Mouse (Mus musculus) heart, adult 2 months (tissue): ENCODE results near the gene Nsd1. TPM values are rescaled to one million over a fixed set of nuclear protein-coding genes. Genes with fewer than 3 reads are reported as not detected.

Experiments used
- DNase-seq, 2 experiments: peaks; one replicate each; pipeline ENCODE4 v3.0.0; 2021
- H3K27ac ChIP-seq: fragments of 200-600 bp; 2 replicates; pipeline ENCODE4 v1.8.1; 2022
- H3K27me3 ChIP-seq: fragments of 200-500 bp; 2 replicates; pipeline ENCODE4 v1.6.1; 2012; ENCODE audit warnings: mild to moderate bottlenecking, low read length, inconsistent platforms, mixed read lengths; ENCODE audit not compliant: control insufficient read depth, insufficient read depth
- H3K36me3 ChIP-seq: fragments of 200-500 bp; 2 replicates; pipeline ENCODE4 v1.6.1; 2012; ENCODE audit warnings: low read length, inconsistent platforms; ENCODE audit not compliant: control insufficient read depth, insufficient read depth
- H3K4me1 ChIP-seq: fragments of 200-500 bp; 2 replicates; pipeline ENCODE4 v1.6.1; 2011; ENCODE audit warnings: low read length; ENCODE audit not compliant: control insufficient read depth, insufficient read depth
- H3K4me3 ChIP-seq: fragments of 200-600 bp; 2 replicates; pipeline ENCODE4 v1.8.1; 2022
- H3K79me2 ChIP-seq: fragments of 200-500 bp; replicated peaks from 2 replicates; pipeline ENCODE4 v1.6.1; 2012; ENCODE audit warnings: mild to moderate bottlenecking, inconsistent platforms, low read length, moderate library complexity, mixed read lengths; ENCODE audit not compliant: control insufficient read depth, insufficient read depth
- H3K9ac ChIP-seq: fragments of 200-500 bp; 2 replicates; pipeline ENCODE4 v1.6.1; 2012; ENCODE audit warnings: low read depth, mild to moderate bottlenecking, control low read depth, inconsistent platforms, low read length, mixed read lengths
- CTCF ChIP-seq: fragments of 200-600 bp; IDR thresholded peaks from 2 replicates; pipeline ENCODE4 v1.8.1; 2022; ENCODE audit warnings: antibody characterized with exemption, mild to moderate bottlenecking, moderate library complexity
- EP300 ChIP-seq: fragments of 200-500 bp; IDR thresholded peaks from 2 replicates; pipeline ENCODE4 v1.6.1; 2011; ENCODE audit warnings: low read depth, low read length, control low read depth; ENCODE audit not compliant: insufficient read depth
- POLR2A ChIP-seq: fragments of 200-500 bp; IDR thresholded peaks from 2 replicates; pipeline ENCODE4 v1.6.1; 2011; ENCODE audit warnings: mild to moderate bottlenecking, low read depth, low read length, control low read depth; ENCODE audit not compliant: insufficient read depth
- WGBS: fragments of 180-500 bp; shearing (Covaris S2); methylation state at CpG from one replicate; pipeline ENCODE4 v1.1.7; 2018; 5-methylcytosine and 5-hydroxymethylcytosine counted together
- intact Hi-C: fragments of 180-260 bp; cut with DNase I; formaldehyde crosslinking; loops from one replicate; pipeline ENCODE4 v1.15.1; 2025
- polyA plus RNA-seq: library from polyadenylated mRNA; depleted of rRNA; stranded (reverse); fragments of >200 nt; gene quantifications from 2 replicates; pipeline ENCODE4 v1.2.3, GENCODE M21; 2012
- total RNA-seq, 2 experiments: library from RNA; stranded (reverse); gene quantifications; 2 replicates each; pipeline ENCODE4 v1.2.3; 2021

The Nsd1 gene
- total and polyA plus RNA-seq, 3 experiments: 11.0 to 55.8 (median 52.5) TPM

GRCm38 (mm10) chr13:55329683-55330566, 120.3 kb downstream of the Nsd1 start, which contains the start of gene Mxd3:
Gene Mxd3 (minus strand): TSS chr13:55329823.
- Histone ChIP-seq H3K4me1 (peaks cover 2% of the 10 kb centered on the region; the same call in 1 of the 2 replicates), H3K27me3 (no peaks in the 10 kb centered on the region), H3K79me2 (no peaks in the 10 kb centered on the region), H3K36me3 (no peaks in the 10 kb centered on the region), H3K9ac (peak within 1 kb of the TSS; percentile 51), H3K27ac (no peak within 1 kb of the TSS), H3K4me3 (peak within 1 kb of the TSS; percentile 60)
- TF ChIP-seq POLR2A (no peak), CTCF (no peak), EP300 (no peak)
- intact Hi-C loops: loop anchor here (2.0 to 10.0 kb wide), 2 partner anchors 33 to 225 kb away; partner anchors contain the start of genes Lman2, Uimc1 and Zfp346
- WGBS: under 1% methylated on average over 72 of the region's 82 CpGs
- DNase-seq: peak; percentile 89 to 90

GRCm38 (mm10) chr13:55330567-55331400, 121.2 kb downstream of the Nsd1 start:
- Histone ChIP-seq H3K4me1 (peaks cover 2% of the 10 kb centered on the region; the same call in 1 of the 2 replicates), H3K27ac (no peak overlapping the region), H3K36me3 (no peaks in the 10 kb centered on the region), H3K9ac (no peak overlapping the region), H3K4me3 (peak overlapping the region; percentile 60), H3K79me2 (no peaks in the 10 kb centered on the region), H3K27me3 (no peaks in the 10 kb centered on the region)
- no peak for TF ChIP-seq EP300
- no peak for TF ChIP-seq POLR2A
- TF ChIP-seq CTCF: peak; percentile 37
- WGBS: 43% methylated on average over 14 of the region's 14 CpGs
- DNase-seq: no peak
- intact Hi-C loops: no loop called here

DNA sequence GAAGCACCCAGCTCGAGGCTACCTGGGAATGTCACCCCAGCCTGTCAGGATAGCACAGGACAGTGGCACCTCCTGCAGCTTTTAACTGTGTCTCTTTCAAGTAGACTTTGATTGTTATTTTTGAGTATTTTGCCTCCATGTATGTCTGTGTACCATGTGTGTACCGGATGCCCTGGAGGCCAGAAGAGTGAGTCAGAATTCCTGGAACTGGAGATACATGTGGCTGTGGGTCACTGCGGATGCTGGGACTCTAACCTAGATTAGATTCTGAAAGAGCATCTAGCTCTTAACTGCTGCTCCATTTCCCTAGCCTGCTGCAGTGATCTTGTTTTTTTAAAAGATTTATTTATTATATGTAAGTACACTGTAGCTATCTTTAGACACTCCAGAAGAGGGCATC, 122.7 kb downstream of the Nsd1 start:
- Histone ChIP-seq H3K27me3 (no peaks in the 10 kb centered on the region), H3K79me2 (no peaks in the 10 kb centered on the region), H3K36me3 (no peaks in the 10 kb centered on the region), H3K4me3 (no peak overlapping the region), H3K27ac (no peak overlapping the region), H3K4me1 (peaks cover 2% of the 10 kb centered on the region; the same call in 1 of the 2 replicates), H3K9ac (no peak overlapping the region)
- intact Hi-C loops: no loop called here
- no peak for DNase-seq
- WGBS: 53% methylated on average over 3 of the region's 3 CpGs
- TF ChIP-seq CTCF (no peak), POLR2A (no peak), EP300 (no peak)

DNA sequence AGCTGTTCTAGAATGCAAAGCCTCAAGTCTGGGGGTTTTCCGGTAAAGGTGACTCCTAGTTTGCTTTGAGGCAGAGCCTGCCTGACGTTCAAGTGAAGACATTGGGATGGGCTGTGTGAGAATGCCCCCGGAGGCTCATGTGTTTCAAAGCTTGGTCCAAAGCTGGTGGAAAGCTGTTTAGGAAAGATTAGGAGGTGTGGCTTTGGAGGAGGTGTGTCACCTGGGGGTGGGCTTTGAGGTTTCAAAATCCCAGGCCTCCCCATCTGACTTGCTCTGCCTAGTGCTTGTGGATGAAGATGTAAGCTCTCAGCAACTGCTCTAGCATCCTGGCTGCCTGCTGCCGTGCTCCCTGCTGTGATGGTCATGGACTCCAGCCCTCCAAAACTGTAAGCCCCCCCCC, 126.1 kb downstream of the Nsd1 start:
- Histone ChIP-seq H3K9ac (no peak overlapping the region), H3K4me1 (no peaks in the 10 kb centered on the region)

GRCm38 (mm10) chr13:55337341-55337975, 127.9 kb downstream of the Nsd1 start:
- H3K27ac ChIP-seq: no peak overlapping the region
- 75% methylated on average over 10 of the region's 10 CpGs for WGBS
- no peaks in the 10 kb centered on the region for H3K27me3 ChIP-seq
- no peaks in the 10 kb centered on the region for H3K4me1 ChIP-seq
- no peaks in the 10 kb centered on the region for H3K36me3 ChIP-seq
- H3K9ac ChIP-seq: no peak overlapping the region
- no peak for TF ChIP-seq EP300
- TF ChIP-seq CTCF: no peak
- TF ChIP-seq POLR2A: no peak
- H3K79me2 ChIP-seq: no peaks in the 10 kb centered on the region
- no peak overlapping the region for H3K4me3 ChIP-seq
- intact Hi-C loops: no loop called here
- DNase-seq: no peak

More for the DNA sequence above, 126.1 kb downstream of the Nsd1 start:
- TF ChIP-seq CTCF (no peak), EP300 (no peak), POLR2A (no peak)
- no peak overlapping the region for H3K27ac ChIP-seq
- H3K27me3 ChIP-seq: no peaks in the 10 kb centered on the region
- H3K79me2 ChIP-seq: no peaks in the 10 kb centered on the region
- no peak for DNase-seq
- 77% methylated on average over 4 of the region's 4 CpGs for WGBS
- intact Hi-C loops: no loop called here
- no peak overlapping the region for H3K4me3 ChIP-seq
- H3K36me3 ChIP-seq: no peaks in the 10 kb centered on the region
